Mouse (Mus musculus): ENCODE results near the gene Msantd2. TPM values are rescaled to one million over a fixed set of nuclear protein-coding genes. Genes with fewer than 3 reads are reported as not detected.

Gene Msantd2
- polyA plus RNA-seq, 1 experiment: 10.4 TPM

DNA sequence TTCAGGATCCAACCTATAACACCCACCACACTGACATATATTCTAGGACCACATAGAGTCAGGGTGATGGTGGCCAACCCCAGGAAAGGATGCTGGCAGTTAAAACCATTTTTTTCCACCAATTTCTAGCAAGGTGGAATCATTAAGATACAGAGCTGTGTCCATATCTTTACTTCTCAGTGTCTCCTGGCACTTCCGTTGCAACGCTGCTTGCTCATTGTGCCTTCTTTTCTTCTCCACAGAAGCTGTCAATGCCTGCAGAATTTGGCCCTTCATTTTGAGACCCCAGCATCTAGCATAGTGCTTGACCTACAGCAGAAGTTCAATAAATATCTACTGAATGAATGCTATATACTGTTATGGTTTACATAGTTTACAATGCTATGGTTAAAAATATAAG lies 77.9 kb downstream of the Msantd2 start:
- H3K27ac ChIP-seq (replicated peaks; ENCODE audit: low read depth, low read length): no peak overlapping the region
- peaks cover 12% of the 10 kb centered on the region for H3K4me1 ChIP-seq (ENCODE audit: control insufficient read depth, insufficient read depth, insufficient read length, low read length)
- no peak overlapping the region for H3K4me3 ChIP-seq (ENCODE audit: insufficient read depth, low read depth, low read length)

DNA sequence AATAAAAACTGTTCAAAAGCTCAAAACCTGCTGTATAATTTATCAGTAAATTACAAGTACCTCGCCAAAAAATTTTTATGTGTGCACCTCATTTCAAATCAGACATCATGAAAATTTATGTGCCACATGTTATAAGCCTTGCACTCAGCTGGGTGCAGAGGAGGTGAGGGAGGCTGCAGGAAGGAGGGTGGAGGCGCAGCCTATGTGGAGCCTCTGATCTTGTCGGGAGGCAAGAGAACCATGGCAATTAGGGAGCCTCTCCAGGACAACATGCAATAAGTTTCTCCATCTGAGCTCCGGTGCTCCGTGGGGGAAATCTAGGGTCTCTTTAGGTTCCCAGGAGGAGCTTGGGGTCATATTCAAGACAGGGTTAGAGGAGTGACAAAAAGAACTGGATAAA lies 78.3 kb downstream of the Msantd2 start:
- H3K4me1 ChIP-seq (ENCODE audit: control insufficient read depth, insufficient read depth, insufficient read length, low read length): peaks cover 12% of the 10 kb centered on the region
- no peak overlapping the region for H3K27ac ChIP-seq (replicated peaks; ENCODE audit: low read depth, low read length)
- H3K4me3 ChIP-seq (ENCODE audit: insufficient read depth, low read depth, low read length): no peak overlapping the region

- no peak overlapping the region for H3K27ac ChIP-seq (replicated peaks; ENCODE audit: low read depth, low read length)
- H3K4me3 ChIP-seq (ENCODE audit: insufficient read depth, low read depth, low read length): peak overlapping the region; percentile 4
- H3K4me1 ChIP-seq (ENCODE audit: control insufficient read depth, insufficient read depth, insufficient read length, low read length): peaks cover 12% of the 10 kb centered on the region
Observed at GRCm38 (mm10) chr9:37567892-37568604, 78.9 kb downstream of the Msantd2 start.

- Histone ChIP-seq H3K4me3 (ENCODE audit: insufficient read depth, low read depth, low read length) (no peak overlapping the region), H3K4me1 (ENCODE audit: control insufficient read depth, insufficient read depth, insufficient read length, low read length) (peaks cover 12% of the 10 kb centered on the region), H3K27ac (replicated peaks; ENCODE audit: low read depth, low read length) (no peak overlapping the region)
Observed at GRCm38 (mm10) chr9:37568605-37569214, 79.6 kb downstream of the Msantd2 start.

GRCm38 (mm10) chr9:37569231-37569835 lies 80.2 kb downstream of the Msantd2 start:
- Histone ChIP-seq H3K4me3 (ENCODE audit: insufficient read depth, low read depth, low read length) (no peak overlapping the region), H3K27ac (replicated peaks; ENCODE audit: low read depth, low read length) (no peak overlapping the region), H3K4me1 (ENCODE audit: control insufficient read depth, insufficient read depth, insufficient read length, low read length) (peaks cover 12% of the 10 kb centered on the region)

GRCm38 (mm10) chr9:37572204-37572876 lies 83.2 kb downstream of the Msantd2 start:
- Histone ChIP-seq H3K4me1 (ENCODE audit: control insufficient read depth, insufficient read depth, insufficient read length, low read length) (peaks cover 12% of the 10 kb centered on the region), H3K27ac (replicated peaks; ENCODE audit: low read depth, low read length) (no peak overlapping the region), H3K4me3 (ENCODE audit: insufficient read depth, low read depth, low read length) (no peak overlapping the region)

Other genes starting within 250 kb of the Msantd2 start
- gene Slc37a2, start 233.6 kb upstream of the Msantd2 start, polyA plus RNA-seq (2012; ENCODE audit: insufficient read depth, insufficient read length, missing spikeins): 1.1 and 1.2 TPM in 2 replicates
- gene Ccdc15, start 140.9 kb upstream of the Msantd2 start, polyA plus RNA-seq (2012; ENCODE audit: insufficient read depth, insufficient read length, missing spikeins): 1.4 and 1.5 TPM in 2 replicates
- not detected in 2 replicates for gene Hepacam, start 122.0 kb upstream of the Msantd2 start, polyA plus RNA-seq (2012; ENCODE audit: insufficient read depth, insufficient read length, missing spikeins)
- 5.8 and 9.8 TPM in 2 replicates for gene Robo4, start 87.4 kb upstream of the Msantd2 start, polyA plus RNA-seq (2012; ENCODE audit: insufficient read depth, insufficient read length, missing spikeins)
- not detected in 2 replicates for gene Robo3, start 56.1 kb upstream of the Msantd2 start, polyA plus RNA-seq (2012; ENCODE audit: insufficient read depth, insufficient read length, missing spikeins)
- gene Esam, start 38.8 kb downstream of the Msantd2 start, polyA plus RNA-seq (2012; ENCODE audit: insufficient read depth, insufficient read length, missing spikeins): 15.0 and 29.4 TPM in 2 replicates
- gene Vsig2, start 49.9 kb downstream of the Msantd2 start, polyA plus RNA-seq (2012; ENCODE audit: insufficient read depth, insufficient read length, missing spikeins): 2.1 and 5.7 TPM in 2 replicates
- 4.5 TPM in 1 of 2 replicates, not detected in the other for gene Nrgn, start 63.6 kb downstream of the Msantd2 start, polyA plus RNA-seq (2012; ENCODE audit: insufficient read depth, insufficient read length, missing spikeins)
- gene Siae, start 66.4 kb downstream of the Msantd2 start, polyA plus RNA-seq (2012; ENCODE audit: insufficient read depth, insufficient read length, missing spikeins): 11.7 and 12.1 TPM in 2 replicates
- gene Spa17, start 124.4 kb downstream of the Msantd2 start, polyA plus RNA-seq (2012; ENCODE audit: insufficient read depth, insufficient read length, missing spikeins): 13.3 and 14.2 TPM in 2 replicates
- gene Tbrg1, start 168.0 kb downstream of the Msantd2 start, polyA plus RNA-seq (2012; ENCODE audit: insufficient read depth, insufficient read length, missing spikeins): 15.1 and 15.6 TPM in 2 replicates
- gene Panx3, start 179.9 kb downstream of the Msantd2 start, polyA plus RNA-seq (2012; ENCODE audit: insufficient read depth, insufficient read length, missing spikeins): not detected in 2 replicates
- not detected in 2 replicates for gene Olfr160, start 226.9 kb downstream of the Msantd2 start, polyA plus RNA-seq (2012; ENCODE audit: insufficient read depth, insufficient read length, missing spikeins)